Mouse (Mus musculus) heart, adult 2 months (tissue): Measurements from ENCODE around the gene Gcnt2. TPM values are rescaled to one million over a fixed set of nuclear protein-coding genes. Genes with fewer than 3 reads are reported as not detected.

ENCODE experiments used
- DNase-seq, 2 experiments: peaks; one replicate each; pipeline ENCODE4 v3.0.0; 2021
- H3K27ac ChIP-seq: fragments of 200-600 bp; 2 replicates; pipeline ENCODE4 v1.8.1; 2022
- H3K27me3 ChIP-seq: fragments of 200-500 bp; 2 replicates; pipeline ENCODE4 v1.6.1; 2012; ENCODE audit warnings: mild to moderate bottlenecking, low read length, inconsistent platforms, mixed read lengths; ENCODE audit not compliant: control insufficient read depth, insufficient read depth
- H3K36me3 ChIP-seq: fragments of 200-500 bp; 2 replicates; pipeline ENCODE4 v1.6.1; 2012; ENCODE audit warnings: low read length, inconsistent platforms; ENCODE audit not compliant: control insufficient read depth, insufficient read depth
- H3K4me1 ChIP-seq: fragments of 200-500 bp; 2 replicates; pipeline ENCODE4 v1.6.1; 2011; ENCODE audit warnings: low read length; ENCODE audit not compliant: control insufficient read depth, insufficient read depth
- H3K4me3 ChIP-seq: fragments of 200-600 bp; 2 replicates; pipeline ENCODE4 v1.8.1; 2022
- H3K79me2 ChIP-seq: fragments of 200-500 bp; replicated peaks from 2 replicates; pipeline ENCODE4 v1.6.1; 2012; ENCODE audit warnings: mild to moderate bottlenecking, inconsistent platforms, low read length, moderate library complexity, mixed read lengths; ENCODE audit not compliant: control insufficient read depth, insufficient read depth
- H3K9ac ChIP-seq: fragments of 200-500 bp; 2 replicates; pipeline ENCODE4 v1.6.1; 2012; ENCODE audit warnings: low read depth, mild to moderate bottlenecking, control low read depth, inconsistent platforms, low read length, mixed read lengths
- CTCF ChIP-seq: fragments of 200-600 bp; IDR thresholded peaks from 2 replicates; pipeline ENCODE4 v1.8.1; 2022; ENCODE audit warnings: antibody characterized with exemption, mild to moderate bottlenecking, moderate library complexity
- EP300 ChIP-seq: fragments of 200-500 bp; IDR thresholded peaks from 2 replicates; pipeline ENCODE4 v1.6.1; 2011; ENCODE audit warnings: low read depth, low read length, control low read depth; ENCODE audit not compliant: insufficient read depth
- POLR2A ChIP-seq: fragments of 200-500 bp; IDR thresholded peaks from 2 replicates; pipeline ENCODE4 v1.6.1; 2011; ENCODE audit warnings: mild to moderate bottlenecking, low read depth, low read length, control low read depth; ENCODE audit not compliant: insufficient read depth
- WGBS: fragments of 180-500 bp; shearing (Covaris S2); methylation state at CpG from one replicate; pipeline ENCODE4 v1.1.7; 2018; 5-methylcytosine and 5-hydroxymethylcytosine counted together
- intact Hi-C: fragments of 180-260 bp; cut with DNase I; formaldehyde crosslinking; loops from one replicate; pipeline ENCODE4 v1.15.1; 2025
- polyA plus RNA-seq: library from polyadenylated mRNA; depleted of rRNA; stranded (reverse); fragments of >200 nt; gene quantifications from 2 replicates; pipeline ENCODE4 v1.2.3, GENCODE M21; 2012
- total RNA-seq, 2 experiments: library from RNA; stranded (reverse); gene quantifications; 2 replicates each; pipeline ENCODE4 v1.2.3; 2021

The Gcnt2 gene
- total and polyA plus RNA-seq, 3 experiments: 2.7 to 10.4 (median 8.5) TPM

DNA sequence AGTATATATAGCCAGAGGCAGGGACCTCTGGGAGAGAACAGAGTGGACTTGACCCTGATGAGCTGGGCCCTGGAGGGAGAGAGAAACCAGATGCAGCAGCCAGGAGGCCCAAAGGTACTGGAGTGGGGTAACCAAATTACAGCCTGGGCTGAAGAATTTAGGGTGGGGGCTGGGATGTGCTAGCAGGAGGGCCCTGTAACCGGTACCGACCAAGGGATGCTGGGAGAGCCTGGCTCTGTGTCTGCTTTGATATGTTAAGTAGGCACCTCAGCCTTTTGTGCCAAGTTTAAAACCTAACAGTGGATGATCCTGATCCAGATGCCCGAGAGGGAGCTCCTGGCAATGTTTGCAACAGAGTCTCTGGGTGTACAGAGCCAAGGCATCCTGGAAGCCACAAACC, 84.8 kb downstream of the Gcnt2 start:
- 49% methylated on average over 3 of the region's 3 CpGs for WGBS
- Histone ChIP-seq H3K79me2 (no peaks in the 10 kb centered on the region), H3K27ac (no peak overlapping the region), H3K4me1 (peaks cover 12% of the 10 kb centered on the region), H3K4me3 (no peak overlapping the region), H3K9ac (no peak overlapping the region), H3K27me3 (no peaks in the 10 kb centered on the region), H3K36me3 (peaks cover 2% of the 10 kb centered on the region)
- intact Hi-C loops: no loop called here
- no peak for DNase-seq
- TF ChIP-seq CTCF (no peak), EP300 (no peak), POLR2A (no peak)

DNA sequence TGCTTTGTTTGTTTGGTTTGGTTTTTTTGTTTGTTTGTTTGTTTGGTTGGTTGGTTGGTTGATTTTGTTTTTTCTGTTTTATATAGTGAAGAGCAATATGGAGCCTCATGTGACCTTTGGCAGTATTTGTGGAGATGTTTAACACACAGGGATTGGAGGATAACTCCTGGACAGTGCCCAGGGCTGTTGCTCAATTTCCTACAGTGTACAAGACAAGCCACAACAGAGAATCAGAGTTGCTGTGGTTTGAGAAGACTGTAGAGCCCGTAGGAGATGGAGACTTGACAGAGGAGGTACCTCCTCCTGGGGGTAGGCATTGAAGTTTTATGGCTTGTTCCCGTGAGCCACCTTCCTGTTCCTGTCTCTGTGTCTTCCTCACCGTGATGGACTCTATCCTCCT, 87.0 kb downstream of the Gcnt2 start:
- intact Hi-C loops: no loop called here
- H3K27me3 ChIP-seq: no peaks in the 10 kb centered on the region
- H3K9ac ChIP-seq: no peak overlapping the region
- peaks cover 2% of the 10 kb centered on the region; the same call in 1 of the 2 replicates for H3K36me3 ChIP-seq
- DNase-seq: no peak
- no peak overlapping the region for H3K4me3 ChIP-seq
- TF ChIP-seq CTCF (no peak), POLR2A (no peak), EP300 (no peak)
- no peaks in the 10 kb centered on the region for H3K79me2 ChIP-seq
- H3K27ac ChIP-seq: no peak overlapping the region
- 37% methylated on average over 3 of the region's 3 CpGs for WGBS
- peaks cover 9% of the 10 kb centered on the region for H3K4me1 ChIP-seq

DNA sequence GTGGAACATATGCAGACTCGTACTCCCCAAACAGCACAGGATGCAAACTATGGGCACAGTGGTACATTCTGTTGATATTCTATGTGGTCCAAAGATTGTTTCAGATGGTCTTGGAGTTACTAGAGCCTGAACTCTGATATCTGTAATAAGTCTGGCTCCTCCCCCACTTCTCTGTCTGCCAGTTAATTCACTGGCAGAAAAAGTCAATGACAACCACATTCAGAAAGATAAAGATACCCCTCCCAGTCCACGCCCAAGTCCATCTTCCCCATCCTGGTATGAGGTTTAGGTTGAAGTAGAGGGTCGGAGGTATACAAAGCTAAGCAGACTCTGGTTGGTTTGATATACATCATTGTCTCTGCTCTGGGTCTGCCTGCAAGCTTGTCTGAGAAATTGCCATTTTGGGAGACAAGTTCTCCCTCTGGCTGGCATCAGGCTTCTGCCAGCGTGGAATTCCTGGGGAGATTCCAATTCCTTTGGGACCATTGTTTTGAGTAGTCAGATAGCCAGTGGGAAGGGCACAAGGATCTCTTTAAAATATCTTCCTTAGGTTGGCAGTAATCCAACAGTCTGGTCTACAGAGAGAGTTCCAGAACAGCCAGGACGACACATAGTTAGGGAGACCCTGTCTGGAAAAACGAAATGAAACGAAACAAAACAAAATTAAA, 88.1 kb downstream of the Gcnt2 start:
- Histone ChIP-seq H3K27ac (peak overlapping the region; percentile 51), H3K4me1 (peaks cover 8% of the 10 kb centered on the region), H3K9ac (no peak overlapping the region), H3K4me3 (no peak overlapping the region), H3K79me2 (no peaks in the 10 kb centered on the region), H3K27me3 (no peaks in the 10 kb centered on the region), H3K36me3 (peaks cover 2% of the 10 kb centered on the region; the same call in 1 of the 2 replicates)
- no peak for DNase-seq
- TF ChIP-seq POLR2A (no peak), CTCF (no peak), EP300 (no peak)
- intact Hi-C loops: no loop called here
- 43% methylated on average over 7 of the region's 7 CpGs for WGBS

DNA sequence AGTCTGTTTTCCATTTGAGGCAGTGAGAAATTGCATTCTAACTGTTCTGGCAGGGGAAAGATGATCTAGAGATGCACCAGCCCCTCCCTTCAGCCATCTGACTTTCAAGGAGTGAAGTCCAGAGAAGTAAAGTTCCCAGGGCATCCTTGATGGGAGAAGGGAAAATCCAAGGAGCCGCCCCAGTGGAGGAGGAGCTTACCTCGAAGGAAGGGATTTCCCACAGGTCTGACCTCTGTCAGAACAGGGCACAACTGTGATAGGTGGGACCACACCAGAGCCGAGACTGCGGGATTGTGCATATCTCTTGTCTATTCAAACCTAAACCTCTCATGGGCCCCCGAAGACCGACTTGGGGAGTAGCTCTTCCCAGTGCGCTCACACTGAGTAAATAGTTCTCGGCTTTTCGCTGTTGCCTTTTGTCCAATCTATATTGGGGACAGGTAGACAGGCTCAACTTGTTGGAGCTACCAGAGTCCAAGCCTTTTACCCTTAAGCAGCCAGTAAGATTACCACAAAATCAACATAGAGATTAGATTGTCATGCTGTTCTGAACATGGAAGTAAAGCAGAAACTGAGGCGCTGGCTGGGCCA, 91.9 kb downstream of the Gcnt2 start:
- Histone ChIP-seq H3K4me3 (no peak overlapping the region), H3K27ac (no peak overlapping the region), H3K79me2 (no peaks in the 10 kb centered on the region), H3K4me1 (peaks cover 10% of the 10 kb centered on the region), H3K27me3 (no peaks in the 10 kb centered on the region), H3K36me3 (peaks cover 2% of the 10 kb centered on the region; the same call in 1 of the 2 replicates), H3K9ac (no peak overlapping the region)
- DNase-seq: no peak
- TF ChIP-seq POLR2A (no peak), CTCF (no peak), EP300 (no peak)
- 80% methylated on average over 10 of the region's 10 CpGs for WGBS
- intact Hi-C loops: no loop called here

DNA sequence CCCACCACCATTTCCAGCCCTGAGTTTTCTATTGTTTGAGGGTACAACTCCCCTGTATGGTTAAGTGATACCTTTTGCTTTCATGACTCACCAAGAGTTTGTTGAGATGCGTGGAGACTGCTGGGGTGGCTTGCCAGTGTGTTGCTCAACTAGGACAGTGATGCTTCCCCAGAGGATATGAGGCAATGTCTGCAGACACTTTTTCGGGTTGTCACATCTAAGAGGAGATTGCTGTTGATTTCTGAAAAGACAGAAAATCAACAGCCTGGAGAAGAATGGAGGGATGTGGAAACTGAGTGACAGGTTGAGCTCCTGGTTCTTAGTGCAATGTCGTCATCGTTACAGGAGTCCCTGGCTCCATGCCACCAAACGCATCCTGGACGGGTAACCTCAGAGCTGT, 93.7 kb downstream of the Gcnt2 start:
- DNase-seq: no peak
- Histone ChIP-seq H3K79me2 (no peaks in the 10 kb centered on the region), H3K36me3 (no peaks in the 10 kb centered on the region; the same call in 1 of the 2 replicates), H3K27me3 (no peaks in the 10 kb centered on the region), H3K9ac (no peak overlapping the region), H3K4me3 (no peak overlapping the region), H3K4me1 (peaks cover 4% of the 10 kb centered on the region), H3K27ac (no peak overlapping the region)
- intact Hi-C loops: no loop called here
- TF ChIP-seq EP300: no peak
- TF ChIP-seq POLR2A: no peak
- TF ChIP-seq CTCF: no peak
- 18% methylated on average over 6 of the region's 6 CpGs for WGBS

DNA sequence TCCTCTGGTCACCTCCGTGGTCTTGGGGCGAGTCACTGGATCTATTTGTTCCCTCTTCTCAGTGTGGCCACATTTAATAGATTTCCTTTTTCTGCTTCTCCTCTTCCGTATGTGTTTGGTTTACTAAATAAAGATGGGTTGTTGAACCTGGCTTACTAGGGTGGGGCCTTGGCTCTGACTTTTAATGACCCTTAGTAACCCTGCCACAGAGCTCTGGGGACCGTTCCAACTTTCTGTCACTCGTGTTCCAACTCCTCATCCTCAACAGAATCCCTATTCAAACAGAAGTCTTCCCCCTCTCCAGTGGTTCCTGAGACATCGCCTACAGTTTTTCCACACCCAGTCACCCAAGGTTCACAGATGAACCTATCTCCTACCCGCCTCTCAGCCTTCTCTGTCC, 96.2 kb downstream of the Gcnt2 start:
- TF ChIP-seq EP300 (no peak), POLR2A (no peak), CTCF (no peak)
- intact Hi-C loops: no loop called here
- DNase-seq: peak in 1 of 2 experiments; percentile 40
- no peaks in the 10 kb centered on the region for H3K79me2 ChIP-seq
- H3K4me3 ChIP-seq: no peak overlapping the region
- H3K4me1 ChIP-seq: peaks cover 4% of the 10 kb centered on the region
- H3K36me3 ChIP-seq: no peaks in the 10 kb centered on the region; the same call in 1 of the 2 replicates
- no peak overlapping the region for H3K27ac ChIP-seq
- no peak overlapping the region for H3K9ac ChIP-seq
- no peaks in the 10 kb centered on the region for H3K27me3 ChIP-seq
- WGBS: 39% methylated on average over 7 of the region's 7 CpGs
